Mouse (Mus musculus) ZHBTc4 (cell line): Measurements from ENCODE around the gene Lnp1.

Source experiments
- DNase-seq: peaks from one replicate; pipeline ENCODE4 v3.0.0-alpha.2; 2011; ENCODE audit warnings: low read depth, low spot score

Gene Lnp1

GRCm38 (mm10) chr16:56928023-56928422, at the start of gene Lnp1:
TSS of gene Lnp1 (minus strand) at chr16:56928061.
- no peak for DNase-seq

GRCm38 (mm10) chr16:56974646-56975045, 46.8 kb upstream of the Lnp1 start:
- no peak for DNase-seq

- peak; percentile 57 for DNase-seq
Observed at GRCm38 (mm10) chr16:56958311-56958710, 30.4 kb upstream of the Lnp1 start.

GRCm38 (mm10) chr16:56949085-56949484, 21.2 kb upstream of the Lnp1 start:
- DNase-seq, result no peak

GRCm38 (mm10) chr16:56942341-56942740, 14.5 kb upstream of the Lnp1 start:
- no peak for DNase-seq

GRCm38 (mm10) chr16:56920102-56920657, 7.7 kb downstream of the Lnp1 start:
- peak; percentile 80 for DNase-seq

GRCm38 (mm10) chr16:56917230-56917629, 10.6 kb downstream of the Lnp1 start:
- DNase-seq, result peak; percentile 44

- no peak for DNase-seq
Observed at GRCm38 (mm10) chr16:56908986-56909385, 18.9 kb downstream of the Lnp1 start.

- DNase-seq, result peak; percentile 62
Observed at GRCm38 (mm10) chr16:56902206-56902605, 25.7 kb downstream of the Lnp1 start.

- DNase-seq, result peak; percentile 22
Observed at GRCm38 (mm10) chr16:56891583-56891982, 36.3 kb downstream of the Lnp1 start.

GRCm38 (mm10) chr16:56886616-56887116, 41.2 kb downstream of the Lnp1 start:
- no peak for DNase-seq

- peak; percentile 92 for DNase-seq
Observed at GRCm38 (mm10) chr16:56885824-56886615, 41.8 kb downstream of the Lnp1 start, which contains the start of gene Tmem45a. TSS of gene Tmem45a (minus strand) at chr16:56886166.

GRCm38 (mm10) chr16:56884811-56885210, 43.0 kb downstream of the Lnp1 start:
- no peak for DNase-seq

GRCm38 (mm10) chr16:56873410-56873809, 54.5 kb downstream of the Lnp1 start:
- DNase-seq, result no peak

GRCm38 (mm10) chr16:56870458-56870857, 57.4 kb downstream of the Lnp1 start:
- DNase-seq, result no peak

GRCm38 (mm10) chr16:56868361-56868760, 59.5 kb downstream of the Lnp1 start:
- DNase-seq, result peak; percentile 26

- DNase-seq, result no peak
Observed at GRCm38 (mm10) chr16:56867591-56867990, 60.3 kb downstream of the Lnp1 start.
